Mouse (Mus musculus) testis, adult 2 months (tissue): ENCODE measurements around the gene Tnc. TPM values are rescaled to one million over a fixed set of nuclear protein-coding genes. Genes with fewer than 3 reads are reported as not detected.

ENCODE experiments used
- H3K27ac ChIP-seq: fragments of 200-500 bp; 2 replicates; pipeline ENCODE4 v1.5.1; 2012; ENCODE audit warnings: low read depth, low read length; ENCODE audit not compliant: control insufficient read depth, insufficient read depth
- H3K27me3 ChIP-seq: fragments of 200-500 bp; 2 replicates; pipeline ENCODE4 v1.6.1; 2012; ENCODE audit warnings: mild to moderate bottlenecking, low read length, moderate library complexity; ENCODE audit not compliant: control insufficient read depth, insufficient read depth
- H3K36me3 ChIP-seq: fragments of 200-500 bp; 2 replicates; pipeline ENCODE4 v1.6.1; 2012; ENCODE audit warnings: mild to moderate bottlenecking, low read length; ENCODE audit not compliant: control insufficient read depth, insufficient read depth
- H3K4me1 ChIP-seq: fragments of 200-500 bp; 2 replicates; pipeline ENCODE4 v1.6.1; 2012; ENCODE audit warnings: low read length; ENCODE audit not compliant: control insufficient read depth, insufficient read depth
- H3K4me3 ChIP-seq: fragments of 200-500 bp; 2 replicates; pipeline ENCODE4 v1.5.1; 2012; ENCODE audit warnings: low read depth, mild to moderate bottlenecking, low read length, moderate library complexity, mixed read lengths; ENCODE audit not compliant: control insufficient read depth
- CTCF ChIP-seq: fragments of 200-500 bp; IDR thresholded peaks from 2 replicates; pipeline ENCODE4 v1.5.1; 2012; ENCODE audit warnings: low read depth, mild to moderate bottlenecking, inconsistent platforms, low read length, moderate library complexity; ENCODE audit not compliant: control insufficient read depth, insufficient read depth, insufficient replicate concordance
- POLR2A ChIP-seq: fragments of 200-500 bp; IDR thresholded peaks from 2 replicates; pipeline ENCODE4 v1.6.1; 2012; ENCODE audit warnings: low read depth, mild to moderate bottlenecking, inconsistent platforms, low read length, moderate library complexity; ENCODE audit not compliant: control insufficient read depth
- polyA plus RNA-seq: library from polyadenylated mRNA; depleted of rRNA; stranded (reverse); fragments of >200 nt; gene quantifications from 2 replicates; pipeline ENCODE4 v1.2.3, GENCODE M21; 2012

The Tnc gene
- polyA plus RNA-seq, 1 experiment, result 0.57 TPM

GRCm38 (mm10) chr4:64048177-64048576 is 1.4 kb upstream of the Tnc start:
- TF ChIP-seq POLR2A (no peak), CTCF (no peak)
- H3K36me3 ChIP-seq, result no peaks in the 10 kb centered on the region
- peaks cover 2% of the 10 kb centered on the region; the same call in 1 of the 2 replicates for H3K4me1 ChIP-seq
- H3K27ac ChIP-seq, result no peak overlapping the region
- no peak overlapping the region for H3K4me3 ChIP-seq
- no peaks in the 10 kb centered on the region for H3K27me3 ChIP-seq

- TF ChIP-seq CTCF (no peak), POLR2A (no peak)
- Histone ChIP-seq H3K27ac (no peak overlapping the region), H3K4me1 (peaks cover 2% of the 10 kb centered on the region; the same call in 1 of the 2 replicates), H3K36me3 (no peaks in the 10 kb centered on the region), H3K4me3 (no peak overlapping the region), H3K27me3 (no peaks in the 10 kb centered on the region)
Measured at GRCm38 (mm10) chr4:64043893-64044292, 2.9 kb downstream of the Tnc start.

- peaks cover 2% of the 10 kb centered on the region; the same call in 1 of the 2 replicates for H3K4me1 ChIP-seq
- no peak overlapping the region for H3K27ac ChIP-seq
- H3K27me3 ChIP-seq, result no peaks in the 10 kb centered on the region
- no peaks in the 10 kb centered on the region for H3K36me3 ChIP-seq
- TF ChIP-seq POLR2A (no peak), CTCF (no peak)
- no peak overlapping the region for H3K4me3 ChIP-seq
Measured at GRCm38 (mm10) chr4:64043371-64043770, 3.4 kb downstream of the Tnc start.

DNA sequence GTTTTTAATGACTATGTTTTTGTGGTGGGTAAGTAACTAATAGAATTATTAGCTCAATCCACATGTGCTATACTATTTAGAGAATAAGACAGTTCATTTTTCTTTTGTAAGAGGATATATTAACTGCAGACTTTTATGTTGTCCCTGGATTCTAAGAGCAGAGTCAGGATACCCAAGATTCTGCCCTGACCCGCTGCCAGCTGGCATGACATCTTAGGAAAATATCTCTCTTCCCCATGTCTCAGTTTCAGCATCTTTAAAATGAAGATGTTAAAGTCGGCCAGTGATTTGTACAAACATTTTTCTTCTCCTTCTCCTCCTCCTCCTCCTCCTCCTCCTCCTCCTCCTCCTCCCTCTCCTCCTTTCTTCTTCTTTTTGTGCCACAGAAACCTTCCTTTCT is 7.7 kb downstream of the Tnc start:
- TF ChIP-seq POLR2A, result no peak
- no peak for TF ChIP-seq CTCF
- H3K27ac ChIP-seq, result no peak overlapping the region
- no peaks in the 10 kb centered on the region for H3K4me1 ChIP-seq
- H3K27me3 ChIP-seq, result no peaks in the 10 kb centered on the region
- no peaks in the 10 kb centered on the region for H3K36me3 ChIP-seq
- no peak overlapping the region for H3K4me3 ChIP-seq

DNA sequence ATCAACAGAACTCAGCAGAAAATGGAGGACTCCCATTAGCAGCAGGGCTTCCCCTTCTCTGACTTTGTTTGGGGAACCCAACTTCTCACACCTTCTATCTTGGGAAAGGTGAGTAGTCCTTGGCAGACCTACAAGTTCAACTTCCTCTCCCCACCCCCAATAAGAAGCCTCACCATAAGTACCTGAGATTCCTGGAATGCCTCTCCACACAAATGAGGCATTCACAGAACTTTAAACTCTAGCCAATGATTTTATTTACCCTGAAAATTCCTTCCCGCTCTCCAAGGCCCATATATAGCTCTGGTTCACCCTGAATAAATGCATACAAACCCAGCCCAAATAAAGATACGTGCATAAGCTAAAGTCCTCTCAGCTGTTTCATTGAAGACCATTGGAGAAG is 9.3 kb downstream of the Tnc start:
- no peak overlapping the region for H3K27ac ChIP-seq
- H3K4me3 ChIP-seq, result no peak overlapping the region
- H3K36me3 ChIP-seq, result no peaks in the 10 kb centered on the region
- H3K27me3 ChIP-seq, result no peaks in the 10 kb centered on the region
- no peaks in the 10 kb centered on the region for H3K4me1 ChIP-seq
- TF ChIP-seq POLR2A (no peak), CTCF (no peak)

- no peaks in the 10 kb centered on the region for H3K4me1 ChIP-seq
- no peaks in the 10 kb centered on the region for H3K27me3 ChIP-seq
- no peaks in the 10 kb centered on the region for H3K36me3 ChIP-seq
- no peak for TF ChIP-seq POLR2A
- no peak for TF ChIP-seq CTCF
- H3K27ac ChIP-seq, result no peak overlapping the region
- no peak overlapping the region for H3K4me3 ChIP-seq
Measured at GRCm38 (mm10) chr4:64034724-64035123, 12.1 kb downstream of the Tnc start.

DNA sequence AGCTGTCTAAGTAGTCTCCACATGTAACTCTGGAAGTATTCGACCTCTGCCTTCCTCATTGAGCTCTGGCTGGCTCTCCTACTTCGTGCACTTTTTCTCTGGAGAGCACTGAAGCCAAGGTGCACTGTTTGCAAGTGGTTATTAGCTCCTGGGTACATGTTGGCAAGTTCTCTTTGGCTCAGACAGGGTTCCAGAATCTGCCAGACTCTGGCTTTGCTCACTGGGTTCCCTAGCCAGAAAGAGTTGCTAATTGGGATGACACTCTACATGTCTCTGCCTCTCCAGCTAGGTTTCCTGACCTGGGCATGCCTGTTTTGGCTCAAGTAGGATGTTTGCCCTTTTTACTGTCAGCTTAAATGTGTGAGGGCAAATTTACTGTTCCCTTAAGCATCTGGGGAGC is 13.6 kb downstream of the Tnc start:
- H3K4me3 ChIP-seq, result no peak overlapping the region
- no peaks in the 10 kb centered on the region for H3K4me1 ChIP-seq
- no peaks in the 10 kb centered on the region for H3K27me3 ChIP-seq
- H3K36me3 ChIP-seq, result no peaks in the 10 kb centered on the region
- no peak for TF ChIP-seq CTCF
- TF ChIP-seq POLR2A, result no peak
- no peak overlapping the region for H3K27ac ChIP-seq

GRCm38 (mm10) chr4:64029486-64029885 is 17.3 kb downstream of the Tnc start:
- Histone ChIP-seq H3K4me3 (no peak overlapping the region), H3K27me3 (no peaks in the 10 kb centered on the region), H3K4me1 (no peaks in the 10 kb centered on the region), H3K36me3 (no peaks in the 10 kb centered on the region), H3K27ac (no peak overlapping the region)
- TF ChIP-seq CTCF (no peak), POLR2A (no peak)
